Mouse (Mus musculus) limb, embryonic 14.5 days (tissue): ENCODE measurements around the gene Car14. TPM values are rescaled to one million over a fixed set of nuclear protein-coding genes. Genes with fewer than 3 reads are reported as not detected.

ENCODE experiments used
- ATAC-seq: fragments of 200-750 bp; cut with Nextera tagmentation; 2 replicates; pipeline ENCODE4 v1.8.0; 2017; ENCODE audit warnings: low read depth, moderate number of reproducible peaks, moderate TSS enrichment; ENCODE audit not compliant: low FRiP score
- DNase-seq: peaks from one replicate; pipeline ENCODE4 v3.0.0-alpha.2; 2015; ENCODE audit warnings: low spot score
- H3K27ac ChIP-seq: fragments of 300-500 bp; sonication (generic); replicated peaks from 2 replicates; pipeline ENCODE4 v1.5.1; 2014; ENCODE audit warnings: low read depth, mild to moderate bottlenecking, low read length, moderate library complexity, mixed read lengths
- H3K27me3 ChIP-seq: fragments of 300-500 bp; sonication (generic); 2 replicates; pipeline ENCODE4 v1.6.1; 2014; ENCODE audit warnings: low read length, mixed read lengths; ENCODE audit not compliant: control insufficient read depth, insufficient read depth
- H3K36me3 ChIP-seq: fragments of 300-500 bp; sonication (generic); 2 replicates; pipeline ENCODE4 v1.6.1; 2014; ENCODE audit warnings: mild to moderate bottlenecking, low read length, moderate library complexity, mixed read lengths; ENCODE audit not compliant: control insufficient read depth, insufficient read depth
- H3K4me1 ChIP-seq: fragments of 300-500 bp; sonication (generic); 2 replicates; pipeline ENCODE4 v1.6.1; 2014; ENCODE audit warnings: antibody characterized with exemption, low read length, mixed read lengths; ENCODE audit not compliant: control insufficient read depth, insufficient read depth
- H3K4me2 ChIP-seq: fragments of 300-500 bp; sonication (generic); replicated peaks from 2 replicates; pipeline ENCODE4 v1.6.1; 2014; ENCODE audit warnings: low read depth, mild to moderate bottlenecking, low read length, moderate library complexity; ENCODE audit not compliant: severe bottlenecking
- H3K4me3 ChIP-seq: fragments of 300-500 bp; sonication (generic); replicated peaks from 2 replicates; pipeline ENCODE4 v1.5.1; 2014; ENCODE audit warnings: low read length
- H3K9ac ChIP-seq: fragments of 300-500 bp; sonication (generic); 2 replicates; pipeline ENCODE4 v1.6.1; 2014; ENCODE audit warnings: mild to moderate bottlenecking, low read depth, low read length, moderate library complexity; ENCODE audit not compliant: severe bottlenecking
- H3K9me3 ChIP-seq: fragments of 300-500 bp; sonication (generic); 2 replicates; pipeline ENCODE4 v1.6.1; 2016; ENCODE audit warnings: low read length; ENCODE audit not compliant: control insufficient read depth
- POLR2A ChIP-seq: fragments of 200-500 bp; IDR thresholded peaks from 2 replicates; pipeline ENCODE4 v1.8.0; 2012; ENCODE audit warnings: inconsistent platforms, mild to moderate bottlenecking, moderate library complexity, borderline replicate concordance; ENCODE audit not compliant: insufficient read depth, insufficient read length; ENCODE audit errors: extremely low read depth
- WGBS: fragments of 180-500 bp; shearing (Covaris S2); extraction: QIAGEN DNeasy Blood & Tissue Kit; methylation state at CpG from one replicate; pipeline ENCODE4 v1.1.7; 2014; 5-methylcytosine and 5-hydroxymethylcytosine counted together
- polyA plus RNA-seq, 2 experiments: library from polyadenylated mRNA; depleted of rRNA in 1 of 2; stranded (reverse) in 1 of 2; unstranded in 1 of 2; fragments of >200 nt; fragmentation: Nextera tagmentation in 1 of 2; extraction: Ambion mirVana in 1 of 2; gene quantifications; 2 replicates each; pipeline versions ENCODE4 v1.2.1 to v1.2.3; 2012 to 2014

Gene Car14
- polyA plus RNA-seq, 2 experiments = 11.3 to 11.5 TPM

- no peak for TF ChIP-seq POLR2A
- H3K4me2 ChIP-seq = no peak overlapping the region
- DNase-seq (no peak), ATAC-seq (no peak)
- no peak overlapping the region for H3K27ac ChIP-seq
- no peaks in the 10 kb centered on the region for H3K27me3 ChIP-seq
- H3K4me3 ChIP-seq = no peak overlapping the region
- no peaks in the 10 kb centered on the region for H3K9me3 ChIP-seq
- WGBS = 95% methylated on average over 8 of the region's 8 CpGs
- H3K4me1 ChIP-seq = peaks cover 7% of the 10 kb centered on the region
- H3K9ac ChIP-seq = no peak overlapping the region
- peaks cover 73% of the 10 kb centered on the region for H3K36me3 ChIP-seq
Observed at GRCm38 (mm10) chr3:95851317-95851716, 53.2 kb downstream of the Car14 start.

- Histone ChIP-seq H3K9ac (no peak overlapping the region), H3K4me2 (no peak overlapping the region), H3K4me1 (peaks cover 7% of the 10 kb centered on the region), H3K27me3 (no peaks in the 10 kb centered on the region), H3K36me3 (peaks cover 80% of the 10 kb centered on the region), H3K9me3 (no peaks in the 10 kb centered on the region), H3K4me3 (no peak overlapping the region), H3K27ac (no peak overlapping the region)
- DNase-seq (no peak), ATAC-seq (no peak)
- 87% methylated on average over 4 of the region's 4 CpGs for WGBS
- no peak for TF ChIP-seq POLR2A
Observed at GRCm38 (mm10) chr3:95850611-95851010, 53.9 kb downstream of the Car14 start.

Other genes with a start within 250 kb of the Car14 start
- gene Mcl1, start 245.9 kb downstream of the Car14 start, polyA plus RNA-seq (2012; rRNA removed) = 64.5 and 72.1 TPM in 2 replicates
- gene Mcl1, start 245.9 kb downstream of the Car14 start, polyA plus RNA-seq (2014; fragmentation: Nextera tagmentation; extraction: Ambion mirVana) = 67.8 and 73.5 TPM in 2 replicates
- gene Adamtsl4, start 216.8 kb downstream of the Car14 start, polyA plus RNA-seq (2012; rRNA removed) = 3.3 and 3.6 TPM in 2 replicates
- gene Adamtsl4, start 216.8 kb downstream of the Car14 start, polyA plus RNA-seq (2014; fragmentation: Nextera tagmentation; extraction: Ambion mirVana) = 2.8 and 3.4 TPM in 2 replicates
- 16.2 and 21.9 TPM in 2 replicates for gene Ecm1, start 165.1 kb downstream of the Car14 start, polyA plus RNA-seq (2012; rRNA removed)
- gene Ecm1, start 165.1 kb downstream of the Car14 start, polyA plus RNA-seq (2014; fragmentation: Nextera tagmentation; extraction: Ambion mirVana) = 11.8 and 12.5 TPM in 2 replicates
- 38.4 and 40.9 TPM in 2 replicates for gene Tars2, start 144.5 kb downstream of the Car14 start, polyA plus RNA-seq (2012; rRNA removed)
- gene Tars2, start 144.5 kb downstream of the Car14 start, polyA plus RNA-seq (2014; fragmentation: Nextera tagmentation; extraction: Ambion mirVana) = 39.6 and 40.3 TPM in 2 replicates
- gene Rprd2, start 85.8 kb downstream of the Car14 start, polyA plus RNA-seq (2012; rRNA removed) = 22.0 and 23.3 TPM in 2 replicates
- gene Rprd2, start 85.8 kb downstream of the Car14 start, polyA plus RNA-seq (2014; fragmentation: Nextera tagmentation; extraction: Ambion mirVana) = 19.9 and 24.8 TPM in 2 replicates
- 44.1 and 53.8 TPM in 2 replicates for gene Prpf3, start 48.8 kb downstream of the Car14 start, polyA plus RNA-seq (2012; rRNA removed)
- gene Prpf3, start 48.8 kb downstream of the Car14 start, polyA plus RNA-seq (2014; fragmentation: Nextera tagmentation; extraction: Ambion mirVana) = 46.1 and 50.9 TPM in 2 replicates
- gene Mrps21, start 33.2 kb downstream of the Car14 start, polyA plus RNA-seq (2012; rRNA removed) = 113 and 155 TPM in 2 replicates
- 294 and 303 TPM in 2 replicates for gene Mrps21, start 33.2 kb downstream of the Car14 start, polyA plus RNA-seq (2014; fragmentation: Nextera tagmentation; extraction: Ambion mirVana)
- 8.4 and 10.9 TPM in 2 replicates for gene Ciart, start 22.4 kb downstream of the Car14 start, polyA plus RNA-seq (2012; rRNA removed)
- 4.4 and 5.4 TPM in 2 replicates for gene Ciart, start 22.4 kb downstream of the Car14 start, polyA plus RNA-seq (2014; fragmentation: Nextera tagmentation; extraction: Ambion mirVana)
- gene BC028528, start 12.7 kb downstream of the Car14 start, polyA plus RNA-seq (2012; rRNA removed) = 16.6 and 20.6 TPM in 2 replicates
- 16.6 and 21.1 TPM in 2 replicates for gene BC028528, start 12.7 kb downstream of the Car14 start, polyA plus RNA-seq (2014; fragmentation: Nextera tagmentation; extraction: Ambion mirVana)
- gene Aph1a, start 10.7 kb downstream of the Car14 start, polyA plus RNA-seq (2012; rRNA removed) = 116 and 150 TPM in 2 replicates
- 35.8 and 36.1 TPM in 2 replicates for gene Aph1a, start 10.7 kb downstream of the Car14 start, polyA plus RNA-seq (2014; fragmentation: Nextera tagmentation; extraction: Ambion mirVana)
- gene Anp32e, start 24.6 kb upstream of the Car14 start, polyA plus RNA-seq (2012; rRNA removed) = 97.0 and 137 TPM in 2 replicates
- gene Anp32e, start 24.6 kb upstream of the Car14 start, polyA plus RNA-seq (2014; fragmentation: Nextera tagmentation; extraction: Ambion mirVana) = 55.0 and 66.2 TPM in 2 replicates
- 115 and 120 TPM in 2 replicates for gene Plekho1, start 91.3 kb upstream of the Car14 start, polyA plus RNA-seq (2012; rRNA removed)
- 38.0 and 47.8 TPM in 2 replicates for gene Plekho1, start 91.3 kb upstream of the Car14 start, polyA plus RNA-seq (2014; fragmentation: Nextera tagmentation; extraction: Ambion mirVana)
- gene Vps45, start 153.8 kb upstream of the Car14 start, polyA plus RNA-seq (2012; rRNA removed) = 13.8 and 16.5 TPM in 2 replicates
- 26.9 and 27.0 TPM in 2 replicates for gene Vps45, start 153.8 kb upstream of the Car14 start, polyA plus RNA-seq (2014; fragmentation: Nextera tagmentation; extraction: Ambion mirVana)
- gene Otud7b, start 199.8 kb upstream of the Car14 start, polyA plus RNA-seq (2012; rRNA removed) = 14.0 and 14.3 TPM in 2 replicates
- 20.9 and 24.7 TPM in 2 replicates for gene Otud7b, start 199.8 kb upstream of the Car14 start, polyA plus RNA-seq (2014; fragmentation: Nextera tagmentation; extraction: Ambion mirVana)